In genomic region chr13:54403224-54404070, GRCm38 (mm10) we compare ENCODE assay signal across 12 mouse cellular contexts. TPM values are rescaled to one million over a fixed set of nuclear protein-coding genes. Genes with fewer than 3 reads are reported as not detected.
DNase-seq lines count a peak whose midpoint lies in the region; ATAC-seq and TF ChIP-seq lines count a peak whose summit lies in the region.
"Had no signal": no experiment of that assay in that cellular context is flagged by ENCODE, and none has a peak within 500 bp of the region (broad histone marks: within the 10 kb centered on the region; RNA-seq: fewer than 3 reads in every experiment).

No protein-coding gene starts in this region.

- no peaks in the 10 kb centered on the region for H3K27me3 ChIP-seq in liver, adult 2 months (ENCODE audit: control insufficient read depth, insufficient read depth, low read length)
- no peaks in the 10 kb centered on the region for H3K27me3 ChIP-seq in liver, embryonic 12.5 days (replicated peaks)
- no peaks in the 10 kb centered on the region for H3K27me3 ChIP-seq in forebrain, embryonic 14.5 days (replicated peaks; ENCODE audit: control insufficient read depth, insufficient read depth, low read length)

- no peak overlapping the region for H3K4me3 ChIP-seq in liver, adult 2 months (ENCODE audit: insufficient read depth, low read depth, low read length)
- H3K4me3 ChIP-seq in liver, embryonic 12.5 days = no peak overlapping the region
- H3K4me3 ChIP-seq in forebrain, embryonic 14.5 days (ENCODE audit: low read depth, low read length) = no peak overlapping the region
- H3K4me3 ChIP-seq: erythroblast, embryonic 14.5 days; heart, embryonic 10.5 days had no signal

- H3K9ac ChIP-seq in liver, adult 2 months (ENCODE audit: low read depth, low read length) = no peak overlapping the region
- H3K9ac ChIP-seq in liver, embryonic 12.5 days = no peak overlapping the region
- H3K9ac ChIP-seq in forebrain, embryonic 14.5 days (ENCODE audit: low read length) = no peak overlapping the region

- no peaks in the 10 kb centered on the region for H3K36me3 ChIP-seq in liver, adult 2 months (ENCODE audit: control insufficient read depth, insufficient read depth, low read length)
- H3K36me3 ChIP-seq in liver, embryonic 12.5 days = no peaks in the 10 kb centered on the region
- no peaks in the 10 kb centered on the region for H3K36me3 ChIP-seq in forebrain, embryonic 14.5 days (ENCODE audit: control insufficient read depth, insufficient read depth, low read length)
- H3K36me3 ChIP-seq: G1E; heart, embryonic 10.5 days had no signal

- no peaks in the 10 kb centered on the region for H3K79me2 ChIP-seq in liver, adult 2 months (ENCODE audit: control insufficient read depth, insufficient read depth, low read length)

- H3K9me3 ChIP-seq in liver, embryonic 12.5 days (replicated peaks) = no peaks in the 10 kb centered on the region
- H3K9me3 ChIP-seq in forebrain, embryonic 14.5 days (replicated peaks; ENCODE audit: control insufficient read depth, low read length) = 0 out of 2 replicates have a peak, but pooled peaks cover 3% of the 10 kb centered on the region

- intact Hi-C loops in left cerebral cortex, postnatal 10 days (cut with DNase I) = no loop called here
- intact Hi-C loops in gastrocnemius, postnatal 36 days (cut with DNase I) = no loop called here

- peaks cover 2% of the 10 kb centered on the region; the same call in 1 of the 2 replicates for H3K4me1 ChIP-seq in liver, adult 2 months (ENCODE audit: control insufficient read depth, insufficient read depth, low read length)
- 0 out of 2 replicates have a peak, but pooled peaks cover 9% of the 10 kb centered on the region for H3K4me1 ChIP-seq in liver, embryonic 12.5 days
- H3K4me1 ChIP-seq in forebrain, embryonic 14.5 days (ENCODE audit: control insufficient read depth, insufficient read depth, low read length) = peaks cover 13% of the 10 kb centered on the region

- no peak for ATAC-seq in liver, embryonic 12.5 days
- no peak for ATAC-seq in forebrain, embryonic 14.5 days
- ATAC-seq: activated CD4-positive, CD25-positive, alpha-beta regulatory T cell, adult 4 months had no signal

- no peak overlapping the region for H3K4me2 ChIP-seq in liver, embryonic 12.5 days
- H3K4me2 ChIP-seq in forebrain, embryonic 14.5 days (ENCODE audit: low read length) = no peak overlapping the region

- WGBS in liver, adult 2 months = 33% methylated on average over 17 of the region's 17 CpGs
- WGBS in liver, embryonic 12.5 days (ENCODE audit: insufficient replicate concordance) = 68% methylated on average over 17 of the region's 17 CpGs
- WGBS in forebrain, embryonic 14.5 days = 33% methylated on average over 17 of the region's 17 CpGs

- no peak overlapping the region for H3K27ac ChIP-seq in liver, adult 2 months (replicated peaks; ENCODE audit: insufficient read depth, low read depth, low read length)
- H3K27ac ChIP-seq in liver, embryonic 12.5 days = no peak overlapping the region
- peak overlapping the region; percentile 58 for H3K27ac ChIP-seq in forebrain, embryonic 14.5 days (ENCODE audit: low read depth, low read length)
- H3K27ac ChIP-seq: heart, embryonic 10.5 days had no signal

- no peak for TF ChIP-seq CTCF in liver, adult 2 months (IDR thresholded peaks at IDR 0.05; ENCODE audit: low read depth, low read length)

- peak; percentile 22 for DNase-seq in cerebellum, adult 9-10 months
- DNase-seq in cerebellum, adult 9-11 months = no peak
- DNase-seq in liver, adult 2 months (ENCODE audit: extremely low read depth, low read depth, low spot score) = peak; percentile 71
- DNase-seq in forebrain, embryonic 14.5 days (ENCODE audit: low spot score) = peak; percentile 47
- peak; percentile 30 to 40 for DNase-seq in kidney, postnatal 4 days
- DNase-seq in left cerebral cortex, postnatal 10 days (ENCODE audit: extremely low spot score in 1 of 2, low spot score in 2 of 2) = no peak
- DNase-seq in gastrocnemius, postnatal 36 days = no peak

- no peak for TF ChIP-seq POLR2A in liver, adult 2 months (IDR thresholded peaks at IDR 0.05; ENCODE audit: extremely low read depth, insufficient read depth, low read length)

RNA-seq across cellular contexts. Expression of gene Cplx2, which starts 32.3 kb away (rescaled TPM):
- 0.37 and 0.54 TPM in 2 replicates for total RNA-seq in liver, adult 2 months (2014; rRNA removed)
- polyA plus RNA-seq in liver, adult 2 months (2012; rRNA removed) = 0.57 and 0.81 TPM in 2 replicates
- polyA plus RNA-seq in liver, embryonic 12.5 days (2016; fragmentation: Nextera tagmentation; extraction: Ambion mirVana) = 0.45 and 0.52 TPM in 2 replicates
- 23.4 and 25.7 TPM in 2 replicates for polyA plus RNA-seq in forebrain, embryonic 14.5 days (2014; fragmentation: Nextera tagmentation; extraction: Ambion mirVana)
- total RNA-seq in left cerebral cortex, postnatal 10 days (2021) = 100 to 1,000 TPM; 641 to 656 TPM
- 1 to 10 TPM; 1.0 to 1.1 TPM for total RNA-seq in gastrocnemius, postnatal 36 days (2021)
- total RNA-seq: G1E had no signal
- polyA plus RNA-seq: activated CD4-positive, CD25-positive, alpha-beta regulatory T cell, adult 4 months; G1E had no signal

Comparison
In these comparisons a context has a peak if more than half of its experiments do, and no peak if none do; other contexts are left out.
1. DNase-seq: peak in cerebellum, adult 9-10 months (single experiment), liver, adult 2 months (single experiment), forebrain, embryonic 14.5 days (single experiment) and kidney, postnatal 4 days (2 of 2); none in cerebellum, adult 9-11 months (single experiment), left cerebral cortex, postnatal 10 days (0 of 2) and gastrocnemius, postnatal 36 days (0 of 2).
2. RNA of gene Cplx2, which starts 32.3 kb away (total RNA-seq): 641 to 656 TPM in left cerebral cortex, postnatal 10 days; 1.0 to 1.1 TPM in gastrocnemius, postnatal 36 days and 0.37 to 0.54 TPM in liver, adult 2 months; every median in the first group is over 100 times any median in the second.